Mouse (Mus musculus): ENCODE measurements around the gene 1600014C10Rik. TPM values are rescaled to one million over a fixed set of nuclear protein-coding genes. Genes with fewer than 3 reads are reported as not detected.

1600014C10Rik gene
- 100 to 1,000 TPM; 149 to 152 TPM for polyA plus RNA-seq (2017; shearing (Covaris generic))

DNA sequence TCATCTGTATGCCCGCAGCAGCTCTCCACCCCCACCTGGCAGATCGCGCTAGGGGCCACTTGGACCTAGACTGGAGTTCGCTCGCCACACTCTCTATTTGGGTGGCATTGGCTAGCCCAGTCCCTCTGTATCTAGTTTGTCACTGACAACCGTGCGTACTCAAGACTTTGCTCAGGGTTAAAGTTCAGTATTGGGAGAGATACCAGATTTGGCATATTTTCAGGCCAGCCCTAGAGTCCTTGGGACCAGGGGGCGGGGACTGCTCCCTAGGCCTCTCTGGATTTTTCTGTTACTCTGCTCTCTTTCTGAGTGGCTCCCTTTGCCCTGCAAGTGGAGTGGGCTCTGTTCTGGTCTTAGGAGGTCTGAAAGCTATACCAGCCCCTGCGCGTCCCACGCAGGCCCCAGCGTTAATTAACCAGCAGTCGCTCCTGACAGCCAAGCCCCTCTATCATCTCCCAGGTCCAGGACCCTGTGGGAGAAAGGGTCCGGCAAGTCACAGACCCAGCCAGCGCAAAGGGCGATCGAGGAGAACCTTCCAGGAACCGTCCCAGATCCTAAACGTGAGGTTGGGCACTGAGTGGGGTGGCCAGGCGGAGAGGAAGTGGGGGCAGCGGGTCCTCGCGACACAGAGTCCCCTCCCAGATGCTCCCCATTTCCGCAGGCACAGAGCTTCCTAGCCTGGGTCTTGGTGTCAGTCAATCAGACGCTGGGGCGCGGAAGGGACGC, at the start of gene 1600014C10Rik:
TSS of gene 1600014C10Rik (plus strand) at position 256 of the 726 bp plus-strand sequence.
- peak; percentile 19 for ATAC-seq

DNA sequence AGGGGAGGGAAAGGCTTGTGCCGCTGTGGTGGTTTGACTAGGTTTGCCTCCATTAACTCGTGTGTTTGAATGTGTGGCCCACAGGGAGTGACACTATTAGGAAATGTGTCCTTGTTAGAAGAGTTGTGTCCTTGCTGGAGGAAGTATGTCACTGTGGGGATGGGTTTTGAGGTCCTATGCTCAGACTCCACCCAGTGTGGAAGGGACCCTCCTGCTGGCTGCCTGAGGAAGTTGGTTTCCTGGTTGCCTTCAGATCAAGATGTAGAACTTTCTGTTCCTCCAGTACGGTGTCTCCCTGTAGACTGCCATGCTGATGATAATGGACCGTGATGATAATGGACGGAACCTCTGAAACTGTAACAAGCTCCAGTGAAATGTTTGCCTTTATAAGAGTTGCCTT, 48.5 kb upstream of the 1600014C10Rik start:
- no peak for ATAC-seq

DNA sequence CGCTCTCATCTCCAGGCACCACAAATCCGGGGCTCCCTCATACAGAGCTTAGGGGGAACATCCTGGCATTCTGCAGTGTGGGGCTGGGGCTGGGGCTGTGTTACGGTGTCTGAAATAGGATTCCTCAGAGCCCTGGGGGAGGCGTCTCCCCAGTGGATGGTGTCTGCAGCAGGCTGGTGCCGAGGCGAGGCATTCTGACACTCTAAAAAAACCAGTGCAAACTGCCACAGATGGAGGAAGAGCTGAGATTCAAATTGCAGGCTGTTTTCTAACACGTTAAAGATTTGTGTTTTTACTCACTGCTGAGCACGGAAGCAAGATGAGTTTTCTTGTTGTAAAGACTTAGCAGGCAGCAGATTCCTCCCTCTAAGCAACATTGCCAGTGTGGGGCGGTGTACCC, 42.7 kb upstream of the 1600014C10Rik start:
- no peak for ATAC-seq

DNA sequence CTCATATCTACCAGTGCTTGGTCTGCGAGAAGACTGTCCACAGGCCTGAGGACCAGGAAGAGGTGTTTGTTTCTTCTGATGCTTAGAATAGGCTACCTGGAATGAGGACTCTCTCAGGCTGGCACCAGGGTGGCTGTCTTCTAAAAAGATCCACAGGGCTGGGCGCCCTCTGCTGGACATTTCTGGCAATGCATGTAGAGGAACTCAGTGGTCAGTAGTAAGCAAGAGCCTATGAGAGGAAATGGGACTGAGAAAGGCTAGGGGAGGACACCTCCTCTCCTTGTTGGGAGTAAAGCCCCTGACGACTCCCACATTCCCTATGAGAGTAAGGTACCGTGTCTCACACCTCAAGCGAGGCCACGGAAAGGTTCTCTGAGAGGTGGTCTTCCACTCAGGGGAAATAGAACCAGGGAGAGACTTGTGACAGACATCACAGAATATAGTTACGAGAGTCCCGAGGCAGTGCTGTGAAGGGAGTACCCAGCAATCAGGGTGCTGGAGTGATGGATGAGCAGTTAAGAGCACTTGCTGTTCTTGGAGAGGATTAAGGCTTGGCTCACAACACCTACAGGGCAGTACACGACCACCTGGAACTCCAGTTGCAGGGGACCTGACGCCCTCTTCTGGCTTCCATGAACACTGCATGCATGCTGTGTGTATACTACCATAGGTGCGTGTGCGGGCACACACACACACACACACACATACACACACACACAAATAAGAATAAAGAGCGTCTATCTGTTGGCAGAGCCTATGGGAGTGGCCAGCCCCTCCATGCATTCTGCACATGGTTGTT, 41.1 kb upstream of the 1600014C10Rik start:
- ATAC-seq: peak; percentile 77

DNA sequence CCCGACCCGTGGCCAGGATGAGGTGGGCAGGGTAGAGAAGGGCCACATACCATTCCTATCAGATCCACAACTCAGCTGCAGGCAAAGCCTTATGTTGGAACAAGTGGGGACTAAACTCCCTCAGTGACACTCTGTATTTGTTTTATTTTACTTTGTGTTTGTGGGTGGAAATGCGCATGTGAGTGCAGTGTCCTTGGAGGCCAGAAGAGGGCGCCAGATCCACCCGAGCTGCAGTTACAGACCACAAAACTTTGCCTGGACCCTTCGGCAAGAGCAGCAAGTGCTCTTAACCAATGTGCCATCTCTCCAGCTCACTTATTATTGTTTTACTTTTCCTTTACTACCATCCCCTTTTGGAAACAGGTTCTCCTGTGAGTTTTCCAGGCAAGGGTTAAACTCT, 35.5 kb upstream of the 1600014C10Rik start:
- no peak for ATAC-seq

DNA sequence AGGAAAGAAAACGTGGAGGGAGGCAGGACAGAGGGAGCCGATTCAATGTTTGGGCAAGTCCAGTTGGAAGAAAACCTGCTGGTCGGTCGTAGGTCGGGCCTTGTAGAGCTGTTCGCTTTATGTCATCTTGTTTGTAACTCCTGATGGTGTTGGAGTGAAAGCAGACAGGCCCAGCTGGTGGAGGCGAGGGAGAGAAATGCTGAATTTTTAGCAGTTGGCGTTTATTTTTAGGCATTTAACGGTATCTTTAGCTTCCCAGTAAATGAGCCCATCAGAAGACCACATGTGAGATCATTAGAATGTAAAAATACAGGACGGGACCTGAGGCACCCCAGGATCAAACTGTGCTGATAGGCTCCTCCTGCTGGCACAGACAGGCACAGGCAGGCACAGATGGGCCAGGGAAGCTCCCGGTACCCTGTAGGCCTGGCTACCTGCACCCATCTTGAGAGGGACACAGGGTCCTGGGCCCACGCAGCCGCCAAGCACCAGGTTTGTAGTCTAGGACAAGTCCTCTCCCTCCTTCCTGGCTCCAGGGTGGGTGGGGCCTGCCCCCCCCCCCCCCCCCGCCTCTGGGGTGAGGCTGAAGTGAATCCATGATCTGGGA, 31.2 kb upstream of the 1600014C10Rik start:
- no peak for ATAC-seq

DNA sequence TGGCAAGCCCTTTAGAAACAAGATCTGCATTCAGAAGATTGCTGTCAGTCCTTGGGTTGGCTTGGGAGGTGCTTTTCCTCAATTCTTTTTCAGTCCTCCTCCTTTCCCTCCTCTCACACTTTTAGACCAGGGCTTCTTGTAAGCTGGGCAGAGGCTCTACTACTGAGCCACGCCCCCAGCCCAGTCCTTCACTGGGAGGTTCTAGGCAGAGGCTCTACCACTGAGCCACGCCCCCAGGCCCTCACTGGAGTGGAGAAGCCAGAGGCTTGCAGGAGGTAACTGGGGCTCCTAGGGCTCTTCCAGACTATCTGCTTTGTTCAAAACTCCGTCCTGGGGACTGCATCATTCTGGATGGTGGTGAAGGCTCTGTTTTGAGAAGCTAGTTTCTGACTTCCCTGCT, 30.4 kb upstream of the 1600014C10Rik start:
- no peak for ATAC-seq

DNA sequence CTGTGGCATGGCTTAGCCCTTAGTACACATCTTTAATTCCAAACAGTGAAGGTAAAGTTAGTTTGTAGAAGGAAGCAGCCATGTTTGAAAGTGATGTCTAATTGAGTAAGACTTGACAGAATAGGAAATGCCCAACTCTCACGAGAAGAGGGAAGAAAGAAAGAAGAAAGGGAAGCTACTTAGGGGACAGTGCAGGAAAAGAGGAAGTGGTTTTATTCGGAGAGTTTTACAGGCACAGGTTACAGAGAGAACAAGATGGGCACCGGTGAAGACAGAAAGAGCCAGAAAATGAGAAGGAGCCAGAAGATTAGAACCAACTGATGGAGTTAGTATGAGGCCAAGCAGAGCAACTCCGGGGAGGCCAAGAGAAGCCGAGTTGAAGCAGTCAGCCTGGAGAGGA, 27.2 kb upstream of the 1600014C10Rik start:
- no peak for ATAC-seq

DNA sequence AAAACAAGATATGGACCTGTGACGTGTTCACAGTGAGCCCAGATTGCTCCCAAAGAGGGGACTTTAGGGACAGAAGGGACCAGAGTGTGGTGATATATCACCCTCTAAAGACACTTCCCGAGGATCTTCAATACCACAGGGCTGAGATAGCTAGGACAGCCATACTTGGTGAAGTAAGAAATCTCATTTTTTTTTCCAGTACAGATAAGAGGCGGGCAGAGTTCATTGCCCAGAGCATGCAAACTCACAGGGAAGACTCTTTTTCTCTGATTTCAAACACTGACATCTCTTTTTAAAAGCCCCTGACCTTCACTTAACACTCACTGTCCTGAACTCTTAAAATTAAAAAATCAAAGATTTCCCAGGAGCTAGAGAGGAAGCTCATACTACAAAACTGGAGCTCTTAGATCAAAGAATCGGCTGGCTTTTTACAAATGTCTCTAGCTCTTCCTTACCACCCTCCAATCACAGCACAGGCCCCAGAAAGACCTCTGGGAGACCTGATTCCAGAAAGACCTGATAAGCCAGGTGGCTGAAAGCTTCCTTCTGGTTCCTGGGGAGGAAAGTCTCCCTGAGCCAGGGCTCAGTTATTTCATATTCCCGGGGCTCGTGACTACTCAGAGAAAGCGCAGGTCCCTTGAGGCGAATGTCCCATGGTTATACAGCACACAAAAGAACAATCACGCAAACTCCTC, 24.1 kb upstream of the 1600014C10Rik start:
- ATAC-seq: no peak

DNA sequence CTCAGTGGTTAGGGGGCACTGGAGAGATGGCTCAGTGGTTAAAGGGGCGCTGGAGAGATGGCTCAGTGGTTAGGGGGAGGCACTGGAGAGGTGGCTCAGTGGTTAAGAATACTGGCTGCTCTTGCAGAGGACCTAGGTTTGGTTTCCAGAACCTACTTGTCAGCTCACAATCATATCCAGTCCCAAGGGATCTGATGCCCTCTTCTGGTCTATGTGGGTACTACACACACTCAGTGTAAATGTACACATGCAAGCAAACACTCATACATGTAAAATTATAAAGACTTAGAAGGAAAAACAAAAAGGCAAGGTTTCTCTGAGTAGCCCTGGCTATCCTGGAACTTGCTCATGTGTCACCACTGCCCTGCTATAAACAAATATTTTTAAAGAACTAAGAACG, 21.6 kb upstream of the 1600014C10Rik start:
- ATAC-seq: no peak

DNA sequence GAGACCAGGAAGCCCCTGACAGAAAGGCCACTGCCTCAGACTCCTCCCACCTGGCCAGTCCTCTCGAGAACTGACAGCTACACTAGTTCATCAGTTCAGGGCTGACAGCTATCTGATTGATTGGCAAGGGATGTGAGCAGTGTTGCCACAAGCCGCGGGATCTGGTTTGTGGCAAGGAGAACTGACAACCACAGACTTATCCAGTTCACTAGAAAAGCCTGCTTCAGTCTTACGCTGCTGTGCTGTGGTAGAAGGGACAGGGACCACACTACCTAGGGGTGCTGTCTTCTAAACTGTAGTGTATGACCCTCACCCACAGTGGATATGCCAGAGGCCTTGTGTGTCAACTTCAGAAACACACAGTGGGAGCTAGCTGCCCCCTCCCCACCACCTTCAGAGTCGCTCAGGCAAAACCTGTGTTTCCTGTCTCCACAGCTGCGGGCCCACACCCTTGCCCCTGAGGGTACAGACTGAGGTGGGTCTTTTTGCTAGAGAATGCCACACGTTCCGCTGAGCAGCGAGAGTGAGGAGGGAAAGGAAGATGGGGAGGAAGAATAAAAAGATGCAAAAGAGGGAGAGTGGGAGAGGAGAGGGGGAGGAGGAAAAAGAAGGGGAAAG, 19.5 kb upstream of the 1600014C10Rik start:
- ATAC-seq: no peak

DNA sequence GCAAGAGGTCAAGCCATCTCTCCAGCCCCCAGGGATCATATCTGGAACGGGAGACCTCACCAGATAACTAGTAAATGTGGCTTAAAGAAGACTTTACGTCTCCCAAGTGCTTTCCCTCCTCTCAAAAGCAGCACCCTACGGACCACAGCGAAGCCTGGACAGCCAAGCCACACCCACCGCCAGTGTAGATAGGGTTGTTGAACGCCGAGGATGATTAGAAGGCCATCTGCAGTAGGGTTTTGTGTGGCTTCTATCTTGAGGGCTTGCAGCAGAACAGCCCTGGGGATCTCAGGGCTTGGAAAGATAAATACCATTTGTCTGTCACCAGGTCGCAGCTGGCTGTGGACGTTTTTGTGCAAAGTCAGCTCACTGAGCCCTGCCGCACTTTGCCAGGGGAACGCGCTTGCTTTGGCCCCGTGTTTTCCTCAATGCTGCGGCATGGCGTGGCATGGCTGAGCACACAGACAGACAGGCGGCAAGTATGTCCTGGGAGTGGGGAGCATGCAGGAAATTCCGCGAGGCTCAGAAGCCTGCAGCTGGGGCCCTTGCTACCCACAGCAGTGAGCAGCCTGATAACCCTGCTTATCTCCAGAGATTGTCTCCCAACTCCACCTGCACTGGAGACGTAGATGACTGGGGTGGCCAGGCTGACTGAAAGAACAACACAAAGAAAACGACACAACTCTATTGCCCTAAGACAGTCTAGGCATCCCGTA, 15.9 kb upstream of the 1600014C10Rik start:
- no peak for ATAC-seq

DNA sequence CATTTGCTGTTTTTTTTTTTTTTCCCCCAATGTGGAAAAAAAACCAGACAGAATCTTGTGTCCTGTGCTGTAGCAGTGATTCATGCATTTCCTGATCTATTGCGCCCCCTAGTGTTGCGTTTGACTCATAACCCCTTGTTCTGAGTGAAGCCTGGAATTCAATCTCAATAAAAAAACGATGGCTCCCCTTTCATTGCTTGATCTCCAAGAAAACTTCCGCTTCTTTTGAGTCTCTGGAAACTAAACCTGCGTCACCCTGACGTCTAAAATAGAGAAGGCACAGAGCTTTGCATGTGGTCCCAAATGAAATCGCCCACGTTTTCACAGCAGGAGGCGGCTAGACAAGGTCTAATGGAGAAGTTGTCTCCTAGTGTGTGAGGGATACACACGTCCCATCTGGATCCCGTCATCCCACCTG, 15.3 kb upstream of the 1600014C10Rik start:
- ATAC-seq: peak; percentile 36

DNA sequence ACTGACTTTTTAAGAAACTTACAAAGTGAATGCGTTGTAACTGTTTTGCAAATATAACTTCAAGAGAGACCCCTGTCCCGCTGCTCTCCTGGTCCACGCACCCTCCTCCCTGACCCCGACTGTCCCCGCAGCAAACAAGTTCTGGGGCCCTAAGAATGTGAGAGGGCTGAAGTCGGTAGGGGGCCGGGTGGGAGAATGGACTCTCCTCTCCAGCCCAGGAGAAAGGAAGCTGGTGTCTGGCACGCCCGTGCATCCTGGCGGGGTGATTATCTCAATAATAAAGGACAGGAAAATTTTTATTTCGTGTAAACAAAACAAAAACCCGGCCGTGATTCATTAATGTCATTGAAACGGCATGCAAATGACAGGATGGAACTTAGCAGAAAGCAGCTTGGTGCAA, 9.1 kb upstream of the 1600014C10Rik start:
- no peak for ATAC-seq

DNA sequence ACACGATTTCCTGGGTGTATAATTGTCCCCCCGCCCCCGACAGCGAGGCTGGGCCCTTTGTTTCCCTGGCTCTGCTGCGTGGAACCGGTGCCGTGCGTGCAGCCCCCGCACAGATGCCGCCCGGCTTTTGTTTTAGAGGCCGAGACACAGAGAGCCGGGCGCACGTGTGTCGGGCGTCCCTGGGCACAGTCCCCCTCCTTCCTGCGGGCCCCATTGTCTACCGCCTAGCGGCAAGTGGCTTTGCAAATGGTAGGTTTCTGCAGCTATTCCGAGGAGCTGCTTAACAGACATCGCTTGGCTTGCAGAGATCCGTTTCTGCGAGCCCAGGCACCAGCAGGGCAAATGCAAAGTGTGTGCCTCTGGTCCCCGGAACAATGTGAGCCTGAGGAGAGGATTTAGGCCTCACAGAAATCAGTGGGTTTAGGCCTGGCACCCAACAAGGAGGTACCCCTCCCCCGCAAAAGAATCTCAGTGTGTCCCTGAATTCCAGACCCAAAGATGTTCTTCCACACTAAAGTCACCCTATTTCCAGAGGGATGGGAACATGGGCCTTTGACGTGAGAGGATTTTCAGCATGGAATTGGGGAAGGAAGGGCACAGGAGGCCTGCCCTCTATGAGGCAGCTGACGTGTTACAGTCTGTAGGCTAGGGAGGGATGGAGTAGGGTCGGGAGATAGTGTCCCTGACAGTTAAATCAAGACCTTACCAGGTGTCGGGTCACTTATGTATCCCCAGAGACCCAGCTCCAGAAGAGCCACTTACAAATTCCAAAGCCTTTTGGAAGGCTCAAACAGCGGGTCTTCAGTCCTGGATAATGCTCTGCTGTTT, 8.5 kb upstream of the 1600014C10Rik start:
- ATAC-seq: no peak

DNA sequence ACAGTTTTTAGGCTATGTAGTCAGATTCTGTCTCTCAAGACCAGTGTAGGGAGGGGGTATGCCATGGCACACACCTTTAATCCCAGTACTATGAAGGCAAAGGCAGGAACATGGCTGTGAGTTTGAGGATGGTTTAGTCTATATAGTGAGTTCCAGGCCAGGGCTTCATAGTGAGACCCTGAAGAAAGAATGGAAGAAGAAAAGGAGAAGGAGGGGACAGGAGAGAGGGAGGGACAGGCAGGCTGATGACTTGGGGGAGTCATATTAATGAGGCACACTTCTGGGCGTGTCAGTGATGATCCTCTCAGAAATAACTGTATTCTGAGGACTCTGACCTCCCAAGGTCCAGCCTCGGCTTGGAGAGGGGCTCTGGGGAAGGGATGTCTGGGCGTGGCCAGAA, 7.0 kb upstream of the 1600014C10Rik start:
- ATAC-seq: no peak

DNA sequence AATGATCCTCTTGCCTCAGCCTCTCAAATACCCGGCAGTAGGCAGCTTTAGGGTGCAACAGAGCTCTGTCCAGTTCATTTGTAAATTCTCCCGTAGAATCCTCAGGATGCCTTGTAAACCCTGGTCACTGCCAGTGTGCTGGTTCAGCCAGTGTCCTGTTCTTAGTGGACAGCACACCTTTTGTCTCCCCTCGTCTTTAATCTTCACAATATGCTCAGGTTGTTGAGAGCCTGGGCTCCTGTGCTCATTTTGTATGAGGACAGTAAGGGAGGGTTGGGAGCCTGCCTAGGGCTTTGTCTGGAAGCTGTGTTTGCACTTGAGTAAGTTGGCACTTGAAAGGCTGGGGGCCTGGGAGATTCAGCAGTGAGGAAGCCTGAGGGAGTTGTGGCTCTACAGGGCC, 3.1 kb upstream of the 1600014C10Rik start:
- no peak for ATAC-seq

DNA sequence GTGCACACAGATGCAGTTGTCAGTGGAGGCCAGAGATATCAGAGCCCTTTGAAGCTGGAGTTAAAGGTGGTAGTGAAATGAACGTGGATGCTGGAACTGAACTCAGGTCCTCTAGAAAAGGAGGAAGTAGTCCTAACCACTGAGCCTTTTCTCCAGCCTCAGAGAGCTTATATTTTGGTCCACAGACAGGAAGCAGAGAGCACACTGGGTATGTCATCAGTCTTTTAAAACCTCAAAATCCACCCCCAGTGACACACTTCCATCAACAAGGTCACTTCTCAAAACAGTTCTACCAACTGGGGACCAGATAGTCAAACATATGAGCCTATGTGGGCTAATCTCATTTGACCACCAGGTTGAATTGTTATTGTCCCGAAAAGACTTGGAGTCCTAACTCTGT, 1.7 kb upstream of the 1600014C10Rik start:
- no peak for ATAC-seq

DNA sequence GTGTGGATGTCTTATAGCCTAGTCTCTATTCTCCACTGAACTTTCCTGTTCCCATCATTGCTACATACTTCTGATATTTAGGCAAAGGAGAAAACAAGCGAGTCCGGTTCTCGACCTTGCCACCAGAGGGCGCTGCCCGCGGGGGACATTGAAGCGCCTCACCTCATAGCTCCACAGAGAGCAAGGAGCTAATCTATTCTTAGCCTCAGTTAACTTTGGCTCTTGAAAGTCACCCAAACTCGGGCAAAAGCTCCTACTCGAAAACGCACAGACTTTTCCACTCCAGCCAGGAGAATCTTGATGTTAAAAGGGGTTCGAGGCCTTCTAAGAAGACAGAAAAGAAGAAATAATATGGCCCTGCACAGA, 438 bp upstream of the 1600014C10Rik start:
- ATAC-seq: peak; percentile 47

DNA sequence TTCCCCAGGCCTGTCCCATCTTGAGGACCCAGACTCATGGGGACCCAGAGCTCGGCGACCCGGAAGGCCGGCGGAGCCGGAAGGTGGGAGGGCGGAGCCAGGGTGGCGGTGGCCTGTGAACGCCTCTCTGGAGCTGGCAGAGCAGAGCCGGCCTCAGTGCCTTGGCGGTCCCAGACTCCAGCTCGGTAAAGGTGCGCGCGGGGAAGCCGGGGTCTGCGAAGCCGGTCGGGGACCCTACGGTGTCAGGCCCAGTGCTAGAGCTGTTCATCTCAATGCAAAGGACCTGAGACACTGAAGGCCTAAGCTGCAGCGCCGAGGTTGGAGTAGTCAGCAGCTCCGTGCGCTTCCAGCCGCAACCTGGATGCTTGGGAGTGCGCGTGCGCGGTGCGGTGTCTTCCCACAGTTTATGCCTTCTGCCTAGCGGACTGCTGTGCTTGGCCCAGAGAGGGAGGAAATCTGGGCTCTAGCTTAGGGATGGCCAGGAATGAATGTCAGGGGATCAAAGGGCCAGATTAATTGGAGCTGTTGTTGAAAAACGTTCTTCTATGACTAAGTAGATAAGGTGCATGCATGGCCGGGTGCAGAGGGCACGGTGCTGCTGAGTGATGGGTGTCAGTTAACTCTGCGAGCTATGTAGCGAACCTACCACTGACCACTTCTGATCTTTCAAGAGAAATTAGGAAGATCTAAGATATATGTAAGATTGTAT, 846 bp downstream of the 1600014C10Rik start:
- ATAC-seq: peak; percentile 72

DNA sequence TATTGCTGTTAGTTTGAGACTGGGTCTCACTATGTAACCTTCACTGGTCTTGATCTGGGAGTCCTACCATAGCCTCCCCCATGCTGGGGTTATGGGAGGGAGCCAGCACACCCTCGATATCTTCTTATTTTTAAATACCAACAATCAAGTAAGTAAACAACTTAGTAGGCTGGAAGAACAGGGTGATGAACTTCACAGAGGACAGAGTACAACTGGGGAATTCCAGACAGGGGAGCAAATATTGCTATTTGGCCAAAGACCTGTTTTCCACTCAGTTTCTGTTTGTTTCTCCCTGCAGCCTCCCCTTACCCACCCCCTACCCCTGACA, 1.4 kb downstream of the 1600014C10Rik start:
- ATAC-seq: no peak
